Mouse (Mus musculus): ENCODE data around the gene Fgfr2.
"Not testable (repeated sequence)": the region's sequence is repeated elsewhere in the genome, so short reads cannot be mapped to it uniquely, and the experiment has no call there.

Gene Fgfr2

GRCm38 (mm10) chr7:131539979-131540378, 1583.2 kb downstream of the Fgfr2 start:
- peak; percentile 57 for DNase-seq (ENCODE audit: low read depth, low spot score)

GRCm38 (mm10) chr7:131503739-131504138, 1619.4 kb downstream of the Fgfr2 start:
- no peak for DNase-seq (ENCODE audit: low read depth, low spot score)

- DNase-seq (ENCODE audit: low read depth, low spot score), result no peak
Measured at GRCm38 (mm10) chr7:131478403-131478802, 1644.7 kb downstream of the Fgfr2 start.

- no peak for DNase-seq (ENCODE audit: low read depth, low spot score)
Measured at GRCm38 (mm10) chr7:131477140-131477539, 1646.0 kb downstream of the Fgfr2 start.

DNA sequence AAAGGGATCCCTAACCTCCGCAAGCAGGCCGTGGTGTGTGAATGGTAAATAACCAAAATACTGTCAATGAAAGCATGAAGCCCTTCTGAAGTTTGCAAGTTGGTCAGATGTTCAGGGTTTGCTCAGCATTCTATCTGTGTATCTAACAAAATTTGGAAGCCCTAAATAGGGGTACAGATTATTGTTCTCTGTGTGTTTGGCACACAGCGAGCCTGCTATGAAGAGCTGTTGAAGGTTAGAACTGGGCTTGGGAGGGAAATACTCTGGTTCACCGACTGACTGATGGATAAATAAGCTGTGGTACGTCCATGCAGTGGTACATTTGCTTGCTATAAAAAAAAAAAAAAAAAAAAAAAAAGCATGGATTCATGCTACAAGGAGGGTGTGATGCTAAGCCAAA, 1651.6 kb downstream of the Fgfr2 start:
- DNase-seq (ENCODE audit: low read depth, low spot score), result no peak

GRCm38 (mm10) chr7:131469506-131469905, 1653.6 kb downstream of the Fgfr2 start:
- no peak for DNase-seq (ENCODE audit: low read depth, low spot score)

DNA sequence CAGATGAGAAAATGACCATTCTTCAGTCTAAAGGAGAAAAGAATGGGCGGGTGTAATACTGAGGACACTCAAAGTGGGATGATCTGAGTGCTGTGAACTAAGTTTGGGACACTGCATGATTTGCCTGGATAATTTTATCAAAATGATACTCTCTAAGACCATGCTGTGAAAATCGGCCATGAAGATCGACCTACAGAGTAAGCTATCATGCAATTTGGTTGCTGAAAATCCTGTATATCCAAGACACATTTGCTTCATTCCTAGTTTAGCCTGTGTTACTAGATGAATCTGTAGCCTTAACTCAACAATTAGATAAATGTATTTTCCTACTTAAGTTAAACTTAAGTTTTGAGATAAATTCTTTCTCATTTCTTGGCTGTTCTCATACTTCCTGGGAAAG, 1655.8 kb downstream of the Fgfr2 start:
- no peak for DNase-seq (ENCODE audit: low read depth, low spot score)

DNA sequence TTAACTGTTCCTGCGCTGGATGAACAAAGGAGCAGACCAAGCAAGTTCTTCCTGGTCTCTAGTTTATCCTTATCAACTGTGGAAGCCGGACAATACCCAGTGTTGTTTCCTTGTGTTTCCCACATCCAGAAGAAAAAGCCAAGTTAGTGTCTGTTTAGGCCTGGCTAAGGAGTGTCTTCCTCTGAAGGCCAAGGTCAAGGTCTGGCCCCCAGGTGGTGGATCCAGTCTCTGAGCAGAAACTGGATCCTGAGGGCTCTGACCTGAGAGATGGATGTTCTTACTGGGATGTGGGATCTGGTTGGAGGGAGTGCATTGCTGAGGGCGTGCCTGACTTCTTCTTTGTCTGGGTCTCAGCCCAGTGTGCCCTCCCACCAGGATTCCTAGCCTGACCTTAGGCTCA, 1657.4 kb downstream of the Fgfr2 start:
- DNase-seq (ENCODE audit: low read depth, low spot score), result no peak

DNA sequence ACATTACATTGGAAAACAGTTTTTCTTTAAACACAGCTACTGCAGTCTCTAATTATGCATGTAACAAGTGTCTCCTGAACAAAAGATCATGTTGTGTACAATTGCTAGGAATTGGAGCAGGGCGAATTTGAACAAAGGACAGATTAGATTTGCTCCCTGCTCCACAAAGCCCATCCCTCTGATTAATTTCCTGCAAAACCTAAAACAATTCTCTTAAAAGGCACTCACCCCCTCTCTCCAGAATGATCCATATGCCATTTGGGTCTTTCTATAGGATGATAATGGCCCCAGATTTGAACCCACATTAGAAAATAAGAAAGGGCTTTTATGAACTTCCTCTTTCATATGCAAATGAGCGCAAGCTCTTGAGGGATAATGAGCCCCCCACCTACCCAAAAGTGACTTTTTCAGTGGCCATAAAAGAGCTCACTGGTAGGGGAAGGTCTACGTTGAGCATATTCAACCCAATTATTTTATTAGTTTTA, 1658.0 kb downstream of the Fgfr2 start:
- no peak for DNase-seq (ENCODE audit: low read depth, low spot score)

- no peak for DNase-seq (ENCODE audit: low read depth, low spot score)
Measured at GRCm38 (mm10) chr7:131456714-131457113, 1666.4 kb downstream of the Fgfr2 start.

GRCm38 (mm10) chr7:131437051-131437450, 1686.1 kb downstream of the Fgfr2 start:
- no peak for DNase-seq (ENCODE audit: low read depth, low spot score)

DNA sequence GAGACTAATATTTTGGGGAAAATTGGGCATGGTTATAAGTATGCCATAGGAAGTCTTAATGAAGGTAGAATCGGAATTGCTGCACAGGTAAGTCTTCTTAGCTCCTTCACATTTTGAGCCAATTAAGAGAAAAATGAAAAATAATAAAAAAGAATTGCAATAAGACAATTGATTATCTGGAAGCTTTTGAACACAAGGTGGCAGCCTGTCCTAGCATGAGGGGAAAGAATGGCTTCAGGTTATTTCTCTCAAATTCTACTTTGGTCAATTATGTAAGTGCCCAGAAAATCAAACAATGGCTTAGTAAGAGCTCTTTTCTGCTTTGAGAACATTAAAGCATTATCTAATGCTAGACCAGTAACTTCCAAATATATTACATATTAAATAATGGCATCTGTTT, 1688.9 kb downstream of the Fgfr2 start:
- DNase-seq (ENCODE audit: low read depth, low spot score), result no peak

DNA sequence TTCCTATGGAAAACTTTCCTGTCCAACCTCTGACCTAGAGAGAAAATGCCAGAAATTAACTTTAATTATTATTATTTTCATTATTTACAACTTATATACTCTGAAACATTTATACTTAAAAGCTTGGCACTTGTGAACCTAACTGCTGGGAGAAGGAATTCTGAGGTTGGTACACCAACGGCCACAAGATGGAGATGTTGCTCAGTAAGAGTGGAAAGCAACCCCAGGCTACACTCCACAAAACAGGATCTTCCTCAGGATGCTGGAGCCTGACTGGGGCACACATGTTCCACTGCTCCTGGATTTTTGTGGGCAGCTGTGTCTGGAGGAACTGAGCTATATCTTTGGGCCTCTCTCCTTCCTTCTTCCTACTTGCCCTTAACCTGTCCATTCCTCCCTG, 1690.9 kb downstream of the Fgfr2 start:
- DNase-seq (ENCODE audit: low read depth, low spot score), result peak; percentile 39

DNA sequence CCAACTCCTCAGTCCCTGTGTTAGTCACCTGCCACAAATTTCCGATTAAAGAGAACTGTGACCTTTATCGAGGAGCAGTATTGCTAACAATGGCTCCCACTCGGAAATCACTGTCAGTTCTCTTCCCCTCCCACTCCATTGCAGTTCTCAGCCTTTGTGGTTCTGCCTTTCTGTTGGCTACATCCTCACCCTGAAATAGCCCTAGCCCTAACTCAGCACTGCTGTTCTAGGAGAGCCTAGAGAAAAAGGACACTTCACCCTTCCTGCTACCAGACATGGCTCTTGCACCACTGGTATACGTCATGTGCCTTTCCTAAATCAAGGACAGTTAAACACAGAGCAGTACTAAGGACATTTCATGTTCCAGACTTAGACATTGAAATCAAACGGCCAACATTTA, 1695.8 kb downstream of the Fgfr2 start:
- DNase-seq (ENCODE audit: low read depth, low spot score), result no peak

DNA sequence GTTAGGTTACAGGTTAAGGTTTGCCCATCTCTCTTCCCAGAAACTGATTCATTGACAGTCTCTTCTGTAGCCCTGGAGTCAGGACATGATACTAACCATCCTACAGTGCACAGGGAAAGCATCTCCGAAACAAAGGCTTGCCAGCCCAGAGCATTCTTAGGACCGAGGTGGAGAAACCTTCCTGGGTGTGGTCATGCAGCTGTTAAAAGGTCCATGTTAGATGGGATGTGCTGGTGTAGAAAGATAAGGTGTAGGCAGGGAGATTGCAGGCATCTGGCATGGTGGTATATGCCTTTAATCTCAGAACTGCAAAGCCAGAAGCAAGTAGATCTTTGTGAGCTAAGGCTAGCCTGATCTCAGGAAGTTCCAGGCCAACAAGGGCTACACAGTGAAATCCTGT, 1698.2 kb downstream of the Fgfr2 start:
- no peak for DNase-seq (ENCODE audit: low read depth, low spot score)

GRCm38 (mm10) chr7:131417605-131418004, 1705.5 kb downstream of the Fgfr2 start:
- no peak for DNase-seq (ENCODE audit: low read depth, low spot score)

GRCm38 (mm10) chr7:131416742-131417141, 1706.4 kb downstream of the Fgfr2 start:
- DNase-seq (ENCODE audit: low read depth, low spot score), result not testable (repeated sequence)

DNA sequence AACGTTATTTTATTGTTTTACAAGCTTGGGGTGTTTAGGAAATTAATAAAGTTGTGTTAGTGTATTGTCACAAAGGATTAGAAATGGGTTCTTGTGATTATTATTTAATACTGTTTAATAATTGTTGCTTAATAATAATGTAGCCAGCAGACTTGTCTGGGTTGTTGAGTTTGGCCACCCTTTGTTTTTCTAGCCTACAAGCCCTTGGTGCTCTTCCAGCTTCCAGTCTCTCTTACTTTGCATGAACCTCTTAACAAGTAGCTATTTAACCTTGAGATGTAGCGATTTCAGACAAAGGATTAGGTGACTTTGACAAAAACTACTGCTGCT, 1711.2 kb downstream of the Fgfr2 start:
- DNase-seq (ENCODE audit: low read depth, low spot score), result no peak

DNA sequence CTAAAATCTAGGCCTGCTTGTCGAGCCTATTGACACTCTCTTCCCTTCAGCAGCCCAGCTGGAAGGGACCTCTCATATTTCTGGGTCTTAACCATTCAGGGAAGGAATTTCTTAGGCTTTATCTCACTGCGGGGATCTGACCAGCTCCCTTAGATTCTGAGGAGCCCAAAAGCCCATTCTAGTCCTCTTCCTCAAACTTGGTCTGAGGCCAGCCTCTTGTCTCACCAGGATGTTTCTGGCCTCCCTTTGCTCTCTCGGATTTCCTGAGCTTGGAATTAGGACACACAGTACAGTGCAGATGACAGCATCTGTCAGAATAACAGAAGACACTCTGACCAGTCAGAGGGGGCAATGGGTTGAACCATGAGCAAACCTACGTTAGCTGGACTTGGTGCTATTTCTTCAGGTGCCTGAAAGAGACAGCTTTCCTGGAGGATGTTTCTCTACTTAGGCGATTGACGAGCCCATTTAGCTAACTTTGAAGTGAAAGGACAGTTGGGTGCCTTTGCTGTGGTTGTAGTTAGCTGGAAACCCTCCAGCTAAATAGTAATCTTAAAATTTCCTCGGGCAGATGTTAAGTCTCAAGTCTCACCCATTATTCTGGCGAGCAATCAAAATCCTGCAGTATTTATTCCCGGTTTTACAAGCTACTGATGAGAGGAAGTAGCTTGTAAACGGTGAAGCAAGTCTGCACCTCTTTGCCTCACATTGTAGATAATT, 1711.8 kb downstream of the Fgfr2 start:
- no peak for DNase-seq (ENCODE audit: low read depth, low spot score)

DNA sequence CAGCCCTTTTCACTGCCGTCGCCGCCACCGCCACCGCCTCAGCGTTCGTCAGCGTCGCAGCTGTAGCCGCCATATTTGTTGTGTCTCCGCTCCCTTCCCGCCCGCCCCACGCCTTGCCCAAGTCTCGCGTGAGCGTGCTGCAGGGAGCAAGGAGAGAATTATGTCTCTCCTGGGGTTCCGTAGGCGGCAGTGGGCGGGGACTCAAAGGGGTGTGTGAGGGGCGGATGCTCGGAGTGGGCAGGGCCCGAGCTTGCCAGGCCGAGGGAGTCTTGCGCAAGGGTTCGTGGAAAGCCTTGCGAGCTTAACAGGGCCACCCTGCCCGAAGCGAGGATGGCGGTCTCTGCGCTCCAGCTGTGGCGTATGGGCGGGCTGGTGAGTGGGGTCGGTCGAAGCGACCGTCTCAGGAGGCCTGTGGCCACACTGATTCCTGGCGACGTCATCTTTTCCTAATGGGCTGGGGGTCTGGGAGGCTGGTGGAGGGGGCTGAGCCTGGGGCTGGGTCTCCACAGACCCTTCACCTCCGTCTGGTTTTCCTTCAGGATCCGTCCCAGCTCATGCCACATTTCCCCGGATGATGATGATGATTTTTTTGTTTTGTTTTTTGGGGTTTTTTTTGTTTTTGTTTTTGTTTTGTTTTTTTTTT, 1712.6 kb downstream of the Fgfr2 start, which contains the start of the genes Ikzf5 and Acadsb:
Ikzf5 (minus strand) TSS at position 106 of the 643 bp plus-strand sequence.
Acadsb (plus strand) TSS at position 186 of the 643 bp plus-strand sequence.
- DNase-seq (ENCODE audit: low read depth, low spot score), result peak; percentile 98

DNA sequence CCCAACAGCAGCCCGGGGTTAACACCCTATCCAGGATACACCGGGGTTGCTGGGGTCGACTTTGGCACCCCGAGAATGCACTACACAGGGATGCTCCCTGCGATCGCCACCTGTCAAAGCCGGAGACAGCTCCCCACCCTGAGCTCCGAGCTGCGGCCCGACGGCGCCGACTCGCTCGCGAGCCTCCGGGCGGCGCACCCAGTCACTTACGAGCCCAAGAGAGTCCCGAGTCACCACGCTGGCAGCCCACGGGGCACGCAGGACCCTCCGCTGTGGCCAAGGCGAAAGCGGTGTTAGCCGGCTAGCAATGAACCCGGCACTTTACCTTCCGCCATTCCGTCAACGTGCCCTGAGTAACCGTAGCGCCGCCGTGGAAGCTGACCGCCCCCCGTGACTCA, 1713.2 kb downstream of the Fgfr2 start:
- peak; percentile 11 for DNase-seq (ENCODE audit: low read depth, low spot score)

GRCm38 (mm10) chr7:131409321-131409987, 1713.7 kb downstream of the Fgfr2 start:
- DNase-seq (ENCODE audit: low read depth, low spot score), result no peak

- DNase-seq (ENCODE audit: low read depth, low spot score), result not testable (repeated sequence)
Measured at GRCm38 (mm10) chr7:131391761-131392160, 1731.4 kb downstream of the Fgfr2 start.
